Mouse (Mus musculus): ENCODE data around the gene Irx4.

DNA sequence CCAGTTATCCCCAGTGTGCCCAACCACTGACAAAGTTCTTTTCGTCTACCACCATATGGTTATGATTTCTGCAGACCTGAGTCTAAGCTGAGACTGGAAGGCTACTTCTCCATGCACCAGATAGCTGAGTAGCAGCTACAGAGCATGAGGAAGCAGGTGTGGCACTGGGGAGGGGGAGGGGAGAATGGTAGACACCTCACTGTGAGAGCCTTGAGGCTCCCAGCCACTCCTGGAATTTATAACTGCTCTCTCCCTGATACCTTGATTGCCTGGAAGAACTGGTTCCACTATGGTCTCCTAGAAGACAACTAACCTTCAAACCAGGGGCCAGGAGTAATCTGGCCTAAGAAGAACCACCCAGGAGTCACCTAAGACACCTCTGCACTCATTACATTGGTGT, 18.9 kb downstream of the Irx4 start:
- TF ChIP-seq POLR2A (IDR thresholded peaks at IDR 0.05; ENCODE audit: borderline replicate concordance, insufficient read depth, low read length) (no peak), CTCF (IDR thresholded peaks at IDR 0.05; ENCODE audit: borderline replicate concordance, insufficient read depth, low read depth, low read length) (no peak)
